Mouse (Mus musculus): ENCODE measurements around the gene Olfr1382.
"Not testable (repeated sequence)": the region's sequence is repeated elsewhere in the genome, so short reads cannot be mapped to it uniquely, and the experiment has no call there.

The Olfr1382 gene

DNA sequence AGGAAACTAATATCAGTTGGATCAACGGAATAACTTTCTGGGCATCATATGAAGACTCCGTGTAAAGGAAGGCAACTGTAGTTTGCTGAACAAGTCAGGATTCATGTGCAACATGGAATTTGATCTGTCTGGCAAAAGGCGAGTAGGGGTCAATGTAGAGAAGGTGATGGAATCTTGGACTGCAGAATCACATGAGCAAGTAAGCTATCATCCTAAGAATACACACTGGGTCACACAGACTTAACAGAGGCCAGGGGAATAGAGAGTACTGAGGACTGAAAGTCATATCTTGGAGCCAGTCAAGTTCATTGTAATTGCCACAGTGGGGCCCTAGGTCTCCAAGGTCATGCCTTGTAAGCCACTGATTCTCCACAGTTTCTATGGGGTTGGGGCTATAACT, at the start of gene Olfr1382:
Gene Olfr1382 (plus strand): TSS at position 301 of the 400 bp plus-strand sequence.
- DNase-seq (ENCODE audit: low spot score in 2 of 2), result no peak

DNA sequence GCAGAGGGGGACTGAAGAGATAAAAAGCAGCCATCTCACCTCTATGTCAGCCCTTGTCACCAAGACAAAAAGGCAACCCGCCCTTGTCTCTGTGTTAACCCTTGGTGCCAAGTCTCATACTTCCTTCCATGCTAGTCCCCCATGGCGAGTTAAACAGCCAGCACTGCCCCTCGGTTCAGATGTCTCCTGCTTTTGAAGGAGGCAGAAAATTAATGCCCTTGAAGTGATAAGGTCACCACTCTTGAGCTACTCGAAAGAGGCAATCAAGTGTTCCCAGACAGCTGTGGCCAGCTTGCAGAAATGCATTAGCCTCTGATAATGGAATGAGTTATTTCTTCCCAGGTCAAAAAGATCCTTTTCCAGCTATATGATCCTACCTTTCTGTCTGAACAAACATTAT, 42.1 kb upstream of the Olfr1382 start:
- no peak for DNase-seq (ENCODE audit: low spot score in 2 of 2)

DNA sequence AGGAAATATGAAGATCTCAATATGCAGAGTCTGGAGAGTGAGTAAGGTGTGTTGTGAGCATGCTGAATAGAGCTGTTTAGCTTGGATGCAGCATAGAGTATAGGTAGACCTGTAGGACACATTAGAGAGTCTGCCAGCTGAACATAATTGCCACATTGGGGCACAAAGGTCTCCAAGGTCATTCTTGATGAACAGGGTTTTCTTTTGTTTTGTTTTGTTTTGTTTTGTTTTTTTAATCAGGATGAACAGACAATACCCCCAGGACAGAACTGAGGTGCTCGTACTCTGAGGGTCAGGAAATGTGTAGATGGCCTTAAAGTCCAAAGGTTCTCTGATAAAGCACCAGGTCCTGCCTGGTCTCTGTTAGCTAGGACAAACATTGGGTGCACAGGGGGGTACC, 39.3 kb upstream of the Olfr1382 start, which contains the start of gene Olfr1385:
Gene Olfr1385 (plus strand): TSS at position 301 of the 400 bp plus-strand sequence.
- not testable (repeated sequence) for DNase-seq (ENCODE audit: low spot score in 2 of 2)

DNA sequence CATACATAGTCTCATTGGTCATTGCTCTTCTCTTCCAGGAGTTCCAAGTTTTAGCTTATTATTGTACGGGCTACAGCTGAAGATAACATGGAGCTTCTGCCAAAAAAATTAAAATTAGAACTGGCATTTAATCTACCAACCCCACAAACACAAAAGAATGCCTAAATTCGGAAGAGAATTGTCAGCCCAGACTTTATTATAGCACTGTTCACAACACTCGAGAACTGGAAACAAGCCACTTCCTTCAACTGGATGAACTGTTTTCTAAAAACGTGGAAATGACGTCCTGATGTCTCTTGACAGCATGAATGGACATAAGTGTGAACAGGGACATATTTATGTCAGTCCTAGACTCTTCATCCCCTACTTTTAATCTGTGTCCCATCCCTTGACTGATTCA, 10.0 kb upstream of the Olfr1382 start:
- DNase-seq (ENCODE audit: low spot score in 2 of 2), result no peak

DNA sequence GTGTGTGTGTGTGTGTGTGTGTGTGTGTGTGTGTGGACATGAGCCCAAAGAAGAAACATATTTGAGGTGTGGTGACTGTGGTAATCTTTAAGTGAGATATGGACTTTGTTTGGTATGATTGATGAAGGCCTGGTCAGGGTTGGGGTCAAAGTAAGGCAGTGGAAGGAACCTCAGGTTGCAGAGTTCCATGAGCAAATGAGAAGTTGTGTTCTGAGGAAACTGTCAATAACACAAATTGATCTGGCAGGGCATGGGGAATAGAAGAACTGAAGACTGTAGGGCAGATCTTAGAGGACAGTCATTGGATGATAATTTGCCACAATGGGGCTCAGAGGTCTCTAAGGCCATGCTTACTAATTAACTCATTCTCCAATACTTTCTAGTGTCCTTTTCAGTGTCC, 8.7 kb upstream of the Olfr1382 start, which contains the start of gene Olfr1383:
Gene Olfr1383 (plus strand): TSS at position 301 of the 400 bp plus-strand sequence.
- DNase-seq (ENCODE audit: low spot score in 2 of 2), result no peak

DNA sequence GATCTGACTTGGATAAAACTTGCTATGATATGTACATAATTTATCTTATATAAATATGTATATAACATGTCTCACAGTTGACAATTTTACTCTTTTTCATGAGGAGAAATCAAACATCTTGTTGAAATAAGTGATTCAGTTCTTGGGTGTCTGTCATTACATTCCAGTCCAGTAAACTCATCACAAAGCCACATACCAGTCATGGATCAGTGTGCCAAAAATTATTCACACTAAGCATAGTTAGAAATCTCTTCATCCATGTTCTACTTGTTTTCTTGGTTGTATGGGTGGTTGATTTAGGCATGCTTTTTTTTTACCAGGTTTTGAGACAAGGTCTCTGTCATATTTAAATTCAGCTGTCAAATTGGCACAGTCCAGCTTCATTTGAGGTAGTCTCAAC, 4.7 kb downstream of the Olfr1382 start:
- no peak for DNase-seq (ENCODE audit: low spot score in 2 of 2)

DNA sequence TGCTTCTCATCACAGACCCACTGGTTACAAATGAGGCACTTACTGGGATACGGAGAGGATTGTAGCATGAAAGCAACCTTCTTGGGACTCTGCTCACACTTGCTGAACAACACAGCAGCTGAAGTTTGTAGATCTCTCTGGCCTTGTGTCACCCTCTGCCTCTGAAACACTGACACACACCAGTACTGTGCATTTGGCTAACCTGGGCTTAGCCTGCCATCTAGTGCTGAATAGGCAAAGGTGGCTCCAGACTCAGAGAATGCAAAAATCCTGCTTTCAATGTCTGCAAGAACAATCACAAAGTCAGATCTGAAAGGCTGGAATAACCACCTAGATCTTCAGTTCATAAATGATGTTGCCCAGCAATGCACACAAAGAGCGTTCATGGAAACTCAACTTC, 8.6 kb downstream of the Olfr1382 start:
- not testable (repeated sequence) for DNase-seq (ENCODE audit: low spot score in 2 of 2)

DNA sequence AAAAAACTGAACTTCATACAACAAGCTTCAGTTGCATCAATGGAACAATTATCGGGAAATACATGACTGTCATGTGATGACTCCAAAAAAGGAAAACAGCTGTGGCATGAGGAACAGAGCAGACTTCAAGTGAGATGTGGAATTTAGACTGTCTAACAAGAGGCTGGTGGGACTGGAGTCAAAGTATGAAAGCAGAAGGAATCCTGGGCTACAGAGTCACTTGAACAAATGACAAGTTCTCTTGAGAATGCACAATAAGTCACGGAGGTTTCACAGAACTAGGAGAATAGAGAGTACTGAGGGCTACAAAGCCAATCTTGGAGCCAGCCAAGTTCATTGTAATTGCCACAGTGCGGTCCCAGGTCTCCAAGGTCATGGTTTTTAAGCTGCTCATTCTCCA, 15.1 kb downstream of the Olfr1382 start, which contains the start of gene Olfr1381:
Gene Olfr1381 (plus strand): TSS at position 301 of the 400 bp plus-strand sequence.
- not testable (repeated sequence) for DNase-seq (ENCODE audit: low spot score in 2 of 2)

DNA sequence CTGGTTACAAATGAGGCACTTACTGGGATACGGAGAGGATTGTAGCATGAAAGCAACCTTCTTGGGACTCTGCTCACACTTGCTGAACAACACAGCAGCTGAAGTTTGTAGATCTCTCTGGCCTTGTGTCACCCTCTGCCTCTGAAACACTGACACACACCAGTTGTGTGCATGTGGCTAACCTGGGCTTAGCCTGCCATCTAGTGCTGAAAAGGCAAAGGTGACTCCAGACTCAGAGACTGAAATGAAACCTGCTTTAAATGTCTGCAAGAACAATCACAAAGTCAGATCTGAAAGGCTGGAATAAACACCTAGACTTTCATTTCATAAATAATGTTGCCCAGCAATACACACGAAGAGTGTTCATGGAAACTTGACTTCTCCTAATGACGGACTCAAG, 26.0 kb downstream of the Olfr1382 start:
- DNase-seq (ENCODE audit: low spot score in 2 of 2), result not testable (repeated sequence)

DNA sequence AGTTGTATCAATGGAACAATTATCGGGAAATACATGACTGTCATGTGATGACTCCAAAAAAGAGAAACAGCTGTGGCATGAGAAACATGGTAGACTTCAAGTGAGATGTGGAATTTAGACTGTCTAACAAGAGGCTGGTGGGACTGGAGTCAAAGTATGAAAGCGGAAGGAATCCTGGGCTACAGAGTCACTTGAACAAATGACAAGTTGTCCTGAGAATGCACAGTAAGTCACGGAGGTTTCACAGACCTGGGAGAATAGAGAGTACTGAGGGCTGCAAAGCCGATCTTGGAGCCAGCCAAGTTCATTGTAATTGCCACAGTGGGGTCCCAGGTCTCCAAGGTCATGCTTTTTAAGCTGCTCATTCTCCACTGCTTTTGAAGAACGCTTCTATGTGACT, 28.5 kb downstream of the Olfr1382 start, which contains the start of gene Olfr1380:
Gene Olfr1380 (plus strand): TSS at position 301 of the 400 bp plus-strand sequence.
- DNase-seq (ENCODE audit: low spot score in 2 of 2), result not testable (repeated sequence)

DNA sequence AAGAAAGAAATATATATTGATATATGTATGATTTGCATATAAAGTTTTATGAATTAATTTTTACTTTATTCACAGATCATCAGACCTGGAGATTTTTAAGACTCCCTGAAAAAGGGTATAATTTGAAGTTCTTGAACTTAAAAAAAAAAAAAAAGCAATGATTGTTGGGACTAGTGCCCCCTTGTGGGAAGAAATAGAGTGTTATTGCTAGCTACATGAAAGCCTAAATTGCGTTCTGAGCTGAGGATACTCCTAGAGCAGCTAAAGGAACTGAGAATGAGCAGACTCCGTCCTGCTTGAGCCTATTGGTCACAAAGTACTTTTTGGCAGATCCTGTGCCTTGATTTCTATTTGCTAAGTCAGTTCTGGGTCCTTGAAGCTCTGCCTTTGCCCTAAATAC, 47.0 kb downstream of the Olfr1382 start:
- DNase-seq (ENCODE audit: low spot score in 2 of 2), result not testable (repeated sequence)

DNA sequence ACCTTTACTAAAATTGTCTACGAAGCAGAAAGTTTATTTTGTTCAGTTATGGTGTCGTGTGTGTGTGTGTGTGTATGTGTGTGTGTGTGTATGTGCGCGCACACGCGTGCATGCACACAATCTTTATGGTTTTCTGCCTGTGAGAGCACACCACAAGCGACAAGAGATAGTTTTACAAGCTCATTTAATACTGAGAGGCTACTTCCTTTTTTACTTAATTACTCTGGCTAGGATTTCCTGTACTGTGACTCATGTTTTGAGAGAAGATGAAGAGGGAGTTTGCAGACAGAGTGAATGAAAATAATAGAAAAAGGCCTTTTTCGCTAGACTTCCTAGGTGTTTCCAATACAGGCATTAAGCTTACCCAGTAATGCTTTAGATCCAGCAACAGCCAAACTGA, 52.4 kb downstream of the Olfr1382 start:
- not testable (repeated sequence) for DNase-seq (ENCODE audit: low spot score in 2 of 2)

Measured in urinary bladder, adult 18-20 months (tissue).